Mouse (Mus musculus): ENCODE measurements around the gene Nudt14. TPM values are rescaled to one million over a fixed set of nuclear protein-coding genes. Genes with fewer than 3 reads are reported as not detected.

Nudt14 gene
- polyA plus RNA-seq, 1 experiment from 2014 or later, result 55.9 TPM

- CTCF ChIA-PET, result interaction anchor here (1.3 to 1.7 kb wide), 3 partner anchors 8 to 39 kb away, joined by 3 read pairs; no protein-coding TSS in a partner anchor
- in situ Hi-C loops (cut with MboI; ENCODE audit: low pct_unique_long_range_greater_than_20kb), result no loop called here
- POLR2A ChIA-PET, result no interaction called here
- TF ChIP-seq CTCF (IDR thresholded peaks at IDR 0.05), result no peak
- DNase-seq (ENCODE audit: low read depth, low spot score), result no peak
- H3K27me3 ChIP-seq, result no peaks in the 10 kb centered on the region
- peak; percentile 57 for ATAC-seq
Observed at GRCm38 (mm10) chr12:112950040-112950760, 8.3 kb upstream of the Nudt14 start.

GRCm38 (mm10) chr12:112947307-112947706, 5.4 kb upstream of the Nudt14 start:
- TF ChIP-seq CTCF (IDR thresholded peaks at IDR 0.05), result no peak
- in situ Hi-C loops (cut with MboI; ENCODE audit: low pct_unique_long_range_greater_than_20kb), result no loop called here
- ChIA-PET CTCF (interaction anchor here (1.0 to 3.0 kb wide), 3 partner anchors 9 to 76 kb away, joined by 4 to 12 read pairs (median 5); no protein-coding TSS in a partner anchor), POLR2A (interaction anchor here (0.8 kb wide), 1 partner anchor 24 kb away, joined by 3 read pairs; no protein-coding TSS in a partner anchor)
- DNase-seq (ENCODE audit: low read depth, low spot score) (no peak), ATAC-seq (no peak)
- H3K27me3 ChIP-seq, result no peaks in the 10 kb centered on the region

- DNase-seq (ENCODE audit: low read depth, low spot score) (no peak), ATAC-seq (no peak)
- in situ Hi-C loops (cut with MboI; ENCODE audit: low pct_unique_long_range_greater_than_20kb), result no loop called here
- no peak for TF ChIP-seq CTCF (IDR thresholded peaks at IDR 0.05)
- ChIA-PET CTCF (no interaction called here), POLR2A (no interaction called here)
- no peaks in the 10 kb centered on the region for H3K27me3 ChIP-seq
Observed at GRCm38 (mm10) chr12:112943669-112944068, 1.7 kb upstream of the Nudt14 start.

GRCm38 (mm10) chr12:112941156-112941775, 658 bp downstream of the Nudt14 start:
- in situ Hi-C loops (cut with MboI; ENCODE audit: low pct_unique_long_range_greater_than_20kb), result no loop called here
- CTCF ChIA-PET, result interaction anchor here (0.8 to 1.3 kb wide), 3 partner anchors 12 to 66 kb away, joined by 3 to 5 read pairs (median 5); partner anchors contain the start of gene Jag2
- no peaks in the 10 kb centered on the region for H3K27me3 ChIP-seq
- ATAC-seq (no peak), DNase-seq (ENCODE audit: low read depth, low spot score) (no peak)
- TF ChIP-seq CTCF (IDR thresholded peaks at IDR 0.05), result no peak
- POLR2A ChIA-PET, result no interaction called here

GRCm38 (mm10) chr12:112940710-112941109, 1.2 kb downstream of the Nudt14 start:
- ChIA-PET CTCF (interaction anchor here (1.3 kb wide), 1 partner anchor 41 kb away, joined by 5 read pairs; no protein-coding TSS in a partner anchor), POLR2A (no interaction called here)
- no peak for TF ChIP-seq CTCF (IDR thresholded peaks at IDR 0.05)
- in situ Hi-C loops (cut with MboI; ENCODE audit: low pct_unique_long_range_greater_than_20kb), result no loop called here
- DNase-seq (ENCODE audit: low read depth, low spot score), result no peak
- H3K27me3 ChIP-seq, result no peaks in the 10 kb centered on the region
- no peak for ATAC-seq

GRCm38 (mm10) chr12:112940238-112940637, 1.7 kb downstream of the Nudt14 start:
- CTCF ChIA-PET, result no interaction called here
- in situ Hi-C loops (cut with MboI; ENCODE audit: low pct_unique_long_range_greater_than_20kb), result no loop called here
- no peaks in the 10 kb centered on the region for H3K27me3 ChIP-seq
- no peak for TF ChIP-seq CTCF (IDR thresholded peaks at IDR 0.05)
- ATAC-seq (no peak), DNase-seq (ENCODE audit: low read depth, low spot score) (no peak)
- POLR2A ChIA-PET, result no interaction called here

- ATAC-seq (no peak), DNase-seq (ENCODE audit: low read depth, low spot score) (no peak)
- CTCF ChIA-PET, result interaction anchor here (1.1 kb wide), 1 partner anchor 8 kb away, joined by 5 read pairs; no protein-coding TSS in a partner anchor
- in situ Hi-C loops (cut with MboI; ENCODE audit: low pct_unique_long_range_greater_than_20kb), result no loop called here
- TF ChIP-seq CTCF (IDR thresholded peaks at IDR 0.05), result no peak
- no peaks in the 10 kb centered on the region for H3K27me3 ChIP-seq
- POLR2A ChIA-PET, result no interaction called here
Observed at GRCm38 (mm10) chr12:112938873-112939565, 2.9 kb downstream of the Nudt14 start.

- H3K27me3 ChIP-seq, result no peaks in the 10 kb centered on the region
- in situ Hi-C loops (cut with MboI; ENCODE audit: low pct_unique_long_range_greater_than_20kb), result no loop called here
- CTCF ChIA-PET, result interaction anchor here (1.1 kb wide), 1 partner anchor 8 kb away, joined by 5 read pairs; no protein-coding TSS in a partner anchor
- no peak for TF ChIP-seq CTCF (IDR thresholded peaks at IDR 0.05)
- no peak for DNase-seq (ENCODE audit: low read depth, low spot score)
- POLR2A ChIA-PET, result no interaction called here
- ATAC-seq, result no peak
Observed at GRCm38 (mm10) chr12:112938366-112938765, 3.6 kb downstream of the Nudt14 start.

- no peak for TF ChIP-seq CTCF (IDR thresholded peaks at IDR 0.05)
- DNase-seq (ENCODE audit: low read depth, low spot score) (peak; percentile 57), ATAC-seq (peak; percentile 70)
- H3K27me3 ChIP-seq, result no peaks in the 10 kb centered on the region
- CTCF ChIA-PET, result interaction anchor here (1.1 kb wide), 1 partner anchor 9 kb away, joined by 5 read pairs; no protein-coding TSS in a partner anchor
- POLR2A ChIA-PET, result no interaction called here
- in situ Hi-C loops (cut with MboI; ENCODE audit: low pct_unique_long_range_greater_than_20kb), result no loop called here
Observed at GRCm38 (mm10) chr12:112937906-112938305, 4.0 kb downstream of the Nudt14 start.

GRCm38 (mm10) chr12:112932647-112933046, 9.3 kb downstream of the Nudt14 start:
- no peak for TF ChIP-seq CTCF (IDR thresholded peaks at IDR 0.05)
- DNase-seq (ENCODE audit: low read depth, low spot score) (no peak), ATAC-seq (no peak)
- in situ Hi-C loops (cut with MboI; ENCODE audit: low pct_unique_long_range_greater_than_20kb), result no loop called here
- no peaks in the 10 kb centered on the region for H3K27me3 ChIP-seq
- POLR2A ChIA-PET, result no interaction called here
- CTCF ChIA-PET, result interaction anchor here (1.7 kb wide), 1 partner anchor 57 kb away, joined by 6 read pairs; no protein-coding TSS in a partner anchor

Data from Patski (cell line).